Mouse (Mus musculus) ES-Bruce4 (cell line): ENCODE measurements at regions not wholly inside any gene's neighbourhood (a gene's known extent, or its start where the extent isn't known, plus 50 kb on each side); places are given as distances from the start of the nearest gene placed in this dataset.

Experiments used
- H3K27ac ChIP-seq: 2 replicates; pipeline ENCODE4 v1.5.1; 2012; ENCODE audit warnings: low read length, inconsistent platforms; ENCODE audit not compliant: insufficient read depth
- H3K27me3 ChIP-seq: 2 replicates; pipeline ENCODE4 v1.6.1; 2012; ENCODE audit warnings: mild to moderate bottlenecking, low read length, inconsistent platforms; ENCODE audit not compliant: control insufficient read depth, poor library complexity, insufficient read depth, severe bottlenecking
- H3K36me3 ChIP-seq: 2 replicates; pipeline ENCODE4 v1.6.1; 2012; ENCODE audit warnings: inconsistent platforms, mild to moderate bottlenecking, low read length, moderate library complexity; ENCODE audit not compliant: control insufficient read depth, poor library complexity, insufficient read depth, severe bottlenecking
- H3K4me1 ChIP-seq: one replicate; pipeline ENCODE4 v1.8.1; 2011; ENCODE audit warnings: low read length; ENCODE audit not compliant: control insufficient read depth, insufficient read depth
- H3K4me3 ChIP-seq: 2 replicates; pipeline ENCODE4 v1.5.1; 2011; ENCODE audit warnings: low read depth, mild to moderate bottlenecking, low read length
- H3K9ac ChIP-seq: 2 replicates; pipeline ENCODE4 v1.6.1; 2012; ENCODE audit warnings: low read depth, mild to moderate bottlenecking, inconsistent platforms; ENCODE audit not compliant: poor library complexity, severe bottlenecking
- H3K9me3 ChIP-seq: replicated peaks from 2 replicates; pipeline ENCODE4 v1.6.1; 2012; ENCODE audit warnings: mild to moderate bottlenecking, low read length, inconsistent platforms; ENCODE audit not compliant: control insufficient read depth, poor library complexity, insufficient read depth, severe bottlenecking
- CTCF ChIP-seq: IDR thresholded peaks from one replicate; pipeline ENCODE4 v1.8.1; 2011; ENCODE audit warnings: low read depth, low read length
- EP300 ChIP-seq: IDR thresholded peaks from 2 replicates; pipeline ENCODE4 v1.6.1; 2011; ENCODE audit warnings: low read depth, low read length; ENCODE audit not compliant: insufficient read depth
- POLR2A ChIP-seq: IDR thresholded peaks from one replicate; pipeline ENCODE4 v1.8.1; 2011; ENCODE audit warnings: low read length; ENCODE audit not compliant: insufficient read depth

- Histone ChIP-seq H3K4me1 (no peaks in the 10 kb centered on the region), H3K36me3 (no peaks in the 10 kb centered on the region), H3K4me3 (no peak overlapping the region), H3K9me3 (no peaks in the 10 kb centered on the region), H3K27ac (no peak overlapping the region), H3K9ac (no peak overlapping the region), H3K27me3 (no peaks in the 10 kb centered on the region)
- TF ChIP-seq CTCF (no peak), EP300 (no peak), POLR2A (no peak)
Observed at GRCm38 (mm10) chr1:23602710-23603291, 158.8 kb upstream of the B3gat2 start.

- TF ChIP-seq POLR2A (no peak), EP300 (no peak), CTCF (no peak)
- Histone ChIP-seq H3K9ac (no peak overlapping the region), H3K27me3 (no peaks in the 10 kb centered on the region), H3K36me3 (no peaks in the 10 kb centered on the region), H3K27ac (no peak overlapping the region), H3K4me1 (no peaks in the 10 kb centered on the region), H3K4me3 (no peak overlapping the region), H3K9me3 (no peaks in the 10 kb centered on the region)
Observed at GRCm38 (mm10) chr1:23629366-23629765, 132.2 kb upstream of the B3gat2 start.

GRCm38 (mm10) chr1:23645093-23645492, 116.5 kb upstream of the B3gat2 start:
- no peaks in the 10 kb centered on the region for H3K4me1 ChIP-seq
- H3K36me3 ChIP-seq, result no peaks in the 10 kb centered on the region
- no peak overlapping the region for H3K4me3 ChIP-seq
- H3K27ac ChIP-seq, result no peak overlapping the region
- TF ChIP-seq CTCF, result no peak
- no peak for TF ChIP-seq POLR2A
- TF ChIP-seq EP300, result no peak
- no peak overlapping the region for H3K9ac ChIP-seq
- H3K27me3 ChIP-seq, result no peaks in the 10 kb centered on the region
- no peaks in the 10 kb centered on the region for H3K9me3 ChIP-seq

GRCm38 (mm10) chr1:23648875-23649506, 112.6 kb upstream of the B3gat2 start:
- H3K27me3 ChIP-seq, result no peaks in the 10 kb centered on the region
- TF ChIP-seq EP300, result no peak
- TF ChIP-seq POLR2A, result no peak
- TF ChIP-seq CTCF, result no peak
- no peak overlapping the region for H3K9ac ChIP-seq
- no peak overlapping the region for H3K27ac ChIP-seq
- no peaks in the 10 kb centered on the region for H3K4me1 ChIP-seq
- H3K9me3 ChIP-seq, result no peaks in the 10 kb centered on the region
- H3K4me3 ChIP-seq, result no peak overlapping the region
- H3K36me3 ChIP-seq, result no peaks in the 10 kb centered on the region

GRCm38 (mm10) chr1:23649886-23650285, 111.7 kb upstream of the B3gat2 start:
- Histone ChIP-seq H3K9ac (no peak overlapping the region), H3K4me3 (no peak overlapping the region), H3K27me3 (no peaks in the 10 kb centered on the region), H3K9me3 (no peaks in the 10 kb centered on the region), H3K4me1 (no peaks in the 10 kb centered on the region), H3K36me3 (no peaks in the 10 kb centered on the region), H3K27ac (no peak overlapping the region)
- no peak for TF ChIP-seq POLR2A

- Histone ChIP-seq H3K9ac (no peak overlapping the region), H3K27me3 (no peaks in the 10 kb centered on the region), H3K27ac (no peak overlapping the region), H3K4me3 (no peak overlapping the region), H3K36me3 (no peaks in the 10 kb centered on the region), H3K9me3 (no peaks in the 10 kb centered on the region), H3K4me1 (no peaks in the 10 kb centered on the region)
- no peak for TF ChIP-seq POLR2A
- TF ChIP-seq EP300, result no peak
- no peak for TF ChIP-seq CTCF
Observed at GRCm38 (mm10) chr1:23653628-23654027, 107.9 kb upstream of the B3gat2 start.
